Mouse (Mus musculus): ENCODE results near the gene Pde4d. TPM values are rescaled to one million over a fixed set of nuclear protein-coding genes. Genes with fewer than 3 reads are reported as not detected.

The Pde4d gene
- polyA plus RNA-seq, 1 experiment from 2014 or later = 16.7 TPM

GRCm38 (mm10) chr13:108448348-108448931 is 1.3 kb upstream of the Pde4d start:
- Histone ChIP-seq H3K4me1 (peaks cover 8% of the 10 kb centered on the region), H3K9me3 (replicated peaks) (no peaks in the 10 kb centered on the region), H3K36me3 (no peaks in the 10 kb centered on the region), H3K27me3 (no peaks in the 10 kb centered on the region), H3K4me2 (no peak overlapping the region), H3K4me3 (replicated peaks) (no peak overlapping the region), H3K9ac (no peak overlapping the region), H3K27ac (no peak overlapping the region)
- WGBS = 66% methylated on average over 11 of the region's 11 CpGs
- ATAC-seq (replicated peaks; ENCODE audit: low FRiP score) = no peak

GRCm38 (mm10) chr13:108451122-108451521 is 1.4 kb downstream of the Pde4d start:
- Histone ChIP-seq H3K36me3 (no peaks in the 10 kb centered on the region), H3K4me3 (replicated peaks) (no peak overlapping the region), H3K4me2 (no peak overlapping the region), H3K9me3 (replicated peaks) (no peaks in the 10 kb centered on the region), H3K27ac (no peak overlapping the region), H3K4me1 (peaks cover 8% of the 10 kb centered on the region), H3K9ac (no peak overlapping the region), H3K27me3 (no peaks in the 10 kb centered on the region)
- WGBS = 85% methylated on average over 2 of the region's 2 CpGs
- ATAC-seq (replicated peaks; ENCODE audit: low FRiP score) = no peak

- Histone ChIP-seq H3K36me3 (no peaks in the 10 kb centered on the region), H3K9ac (no peak overlapping the region), H3K9me3 (replicated peaks) (no peaks in the 10 kb centered on the region), H3K27ac (no peak overlapping the region), H3K4me3 (replicated peaks) (no peak overlapping the region), H3K4me2 (no peak overlapping the region), H3K27me3 (no peaks in the 10 kb centered on the region), H3K4me1 (peaks cover 8% of the 10 kb centered on the region)
- 77% methylated on average over 6 of the region's 6 CpGs for WGBS
- ATAC-seq (replicated peaks; ENCODE audit: low FRiP score) = no peak
Observed at GRCm38 (mm10) chr13:108453064-108453919, 3.5 kb downstream of the Pde4d start.

GRCm38 (mm10) chr13:108462518-108462917 is 12.8 kb downstream of the Pde4d start:
- no peak overlapping the region for H3K9ac ChIP-seq
- H3K36me3 ChIP-seq = no peaks in the 10 kb centered on the region
- H3K4me3 ChIP-seq (replicated peaks) = no peak overlapping the region
- no peak overlapping the region for H3K27ac ChIP-seq
- ATAC-seq (replicated peaks; ENCODE audit: low FRiP score) = no peak
- H3K4me1 ChIP-seq = no peaks in the 10 kb centered on the region
- H3K27me3 ChIP-seq = no peaks in the 10 kb centered on the region
- no peaks in the 10 kb centered on the region for H3K9me3 ChIP-seq (replicated peaks)
- 92% methylated on average over 5 of the region's 5 CpGs for WGBS
- no peak overlapping the region for H3K4me2 ChIP-seq

GRCm38 (mm10) chr13:108465755-108466154 is 16.0 kb downstream of the Pde4d start:
- Histone ChIP-seq H3K4me3 (replicated peaks) (no peak overlapping the region), H3K27me3 (no peaks in the 10 kb centered on the region), H3K36me3 (no peaks in the 10 kb centered on the region), H3K4me2 (no peak overlapping the region), H3K27ac (no peak overlapping the region), H3K9me3 (replicated peaks) (no peaks in the 10 kb centered on the region), H3K4me1 (no peaks in the 10 kb centered on the region), H3K9ac (no peak overlapping the region)
- ATAC-seq (replicated peaks; ENCODE audit: low FRiP score) = no peak

GRCm38 (mm10) chr13:108467046-108467445 is 17.3 kb downstream of the Pde4d start:
- Histone ChIP-seq H3K9me3 (replicated peaks) (no peaks in the 10 kb centered on the region), H3K4me2 (no peak overlapping the region), H3K27ac (no peak overlapping the region), H3K27me3 (no peaks in the 10 kb centered on the region), H3K9ac (no peak overlapping the region), H3K4me1 (no peaks in the 10 kb centered on the region), H3K4me3 (replicated peaks) (no peak overlapping the region), H3K36me3 (no peaks in the 10 kb centered on the region)
- ATAC-seq (replicated peaks; ENCODE audit: low FRiP score) = no peak
- 26% methylated on average over 1 of the region's 1 CpGs for WGBS

GRCm38 (mm10) chr13:108480451-108480850 is 30.7 kb downstream of the Pde4d start:
- 90% methylated on average over 3 of the region's 3 CpGs for WGBS
- H3K4me2 ChIP-seq = no peak overlapping the region

GRCm38 (mm10) chr13:108485036-108485435 is 35.3 kb downstream of the Pde4d start:
- H3K4me2 ChIP-seq = no peak overlapping the region
- no peak for ATAC-seq (replicated peaks; ENCODE audit: low FRiP score)
- no peaks in the 10 kb centered on the region for H3K36me3 ChIP-seq
- no peak overlapping the region for H3K9ac ChIP-seq
- 80% methylated on average over 6 of the region's 6 CpGs for WGBS
- no peaks in the 10 kb centered on the region for H3K4me1 ChIP-seq
- no peaks in the 10 kb centered on the region for H3K9me3 ChIP-seq (replicated peaks)
- no peak overlapping the region for H3K4me3 ChIP-seq (replicated peaks)
- H3K27me3 ChIP-seq = no peaks in the 10 kb centered on the region
- no peak overlapping the region for H3K27ac ChIP-seq

More at GRCm38 (mm10) chr13:108480451-108480850, 30.7 kb downstream of the Pde4d start:
- Histone ChIP-seq H3K27ac (no peak overlapping the region), H3K4me3 (replicated peaks) (no peak overlapping the region), H3K4me1 (no peaks in the 10 kb centered on the region), H3K9ac (no peak overlapping the region), H3K9me3 (replicated peaks) (no peaks in the 10 kb centered on the region), H3K27me3 (no peaks in the 10 kb centered on the region), H3K36me3 (no peaks in the 10 kb centered on the region)
- no peak for ATAC-seq (replicated peaks; ENCODE audit: low FRiP score)

GRCm38 (mm10) chr13:108487066-108487465 is 37.3 kb downstream of the Pde4d start:
- no peak overlapping the region for H3K4me2 ChIP-seq
- H3K9me3 ChIP-seq (replicated peaks) = no peaks in the 10 kb centered on the region
- no peaks in the 10 kb centered on the region for H3K27me3 ChIP-seq
- 91% methylated on average over 3 of the region's 3 CpGs for WGBS
- no peak overlapping the region for H3K9ac ChIP-seq
- H3K4me1 ChIP-seq = no peaks in the 10 kb centered on the region
- no peak overlapping the region for H3K27ac ChIP-seq
- H3K4me3 ChIP-seq (replicated peaks) = no peak overlapping the region
- ATAC-seq (replicated peaks; ENCODE audit: low FRiP score) = no peak
- H3K36me3 ChIP-seq = no peaks in the 10 kb centered on the region

GRCm38 (mm10) chr13:108489825-108490224 is 40.1 kb downstream of the Pde4d start:
- Histone ChIP-seq H3K9ac (no peak overlapping the region), H3K4me2 (no peak overlapping the region), H3K36me3 (no peaks in the 10 kb centered on the region), H3K27ac (no peak overlapping the region), H3K4me1 (no peaks in the 10 kb centered on the region), H3K27me3 (no peaks in the 10 kb centered on the region), H3K4me3 (replicated peaks) (no peak overlapping the region), H3K9me3 (replicated peaks) (no peaks in the 10 kb centered on the region)
- ATAC-seq (replicated peaks; ENCODE audit: low FRiP score) = no peak

- Histone ChIP-seq H3K4me1 (no peaks in the 10 kb centered on the region), H3K27me3 (no peaks in the 10 kb centered on the region), H3K36me3 (no peaks in the 10 kb centered on the region), H3K9me3 (replicated peaks) (no peaks in the 10 kb centered on the region), H3K27ac (no peak overlapping the region), H3K9ac (no peak overlapping the region), H3K4me3 (replicated peaks) (no peak overlapping the region), H3K4me2 (no peak overlapping the region)
- 86% methylated on average over 2 of the region's 2 CpGs for WGBS
- no peak for ATAC-seq (replicated peaks; ENCODE audit: low FRiP score)
Observed at GRCm38 (mm10) chr13:108490872-108491271, 41.1 kb downstream of the Pde4d start.

- ATAC-seq (replicated peaks; ENCODE audit: low FRiP score) = no peak
- H3K4me3 ChIP-seq (replicated peaks) = no peak overlapping the region
- H3K27ac ChIP-seq = no peak overlapping the region
- H3K4me2 ChIP-seq = no peak overlapping the region
- H3K9ac ChIP-seq = no peak overlapping the region
- H3K36me3 ChIP-seq = no peaks in the 10 kb centered on the region
- no peaks in the 10 kb centered on the region for H3K4me1 ChIP-seq
- no peaks in the 10 kb centered on the region for H3K9me3 ChIP-seq (replicated peaks)
- no peaks in the 10 kb centered on the region for H3K27me3 ChIP-seq
Observed at GRCm38 (mm10) chr13:108492886-108493285, 43.1 kb downstream of the Pde4d start.
